Mouse (Mus musculus) megakaryocyte, embryonic 14.5 days (primary cell): ENCODE data around the gene 7530416G11Rik.

ENCODE experiments used
- FLI1 ChIP-seq: IDR thresholded peaks from 2 replicates; pipeline ENCODE4 v1.6.1; 2012; ENCODE audit warnings: low read length, inconsistent platforms, mixed read lengths
- GATA1 ChIP-seq: IDR thresholded peaks from 3 replicates; pipeline ENCODE4 v1.6.1; 2012; ENCODE audit warnings: mixed read lengths, low read length, inconsistent platforms, borderline replicate concordance

- no peak for TF ChIP-seq GATA1
- TF ChIP-seq FLI1: no peak
Observed at GRCm38 (mm10) chr15:85479919-85480318, 23.1 kb downstream of the 7530416G11Rik start.
